Mouse (Mus musculus) embryo, embryonic 10 days (tissue): Measurements from ENCODE around the gene Foxp3.
A peak's percentile ranks its signal among the peaks of the same experiment; 100 is the strongest.

ENCODE experiments used
- DNase-seq: peaks from one replicate; pipeline ENCODE4 v3.0.0-alpha.2; 2015; ENCODE audit warnings: low spot score

The Foxp3 gene

GRCm38 (mm10) chrX:7573176-7574086 is at the start of gene Foxp3:
TSS of gene Foxp3 (plus strand) at chrX:7573644.
- peak; percentile 31 for DNase-seq

GRCm38 (mm10) chrX:7524961-7525360 is 48.5 kb upstream of the Foxp3 start:
- DNase-seq = peak; percentile 5

GRCm38 (mm10) chrX:7553474-7553873 is 20.0 kb upstream of the Foxp3 start:
- no peak for DNase-seq

GRCm38 (mm10) chrX:7563076-7563475 is 10.4 kb upstream of the Foxp3 start:
- no peak for DNase-seq

GRCm38 (mm10) chrX:7566352-7566751 is 7.1 kb upstream of the Foxp3 start:
- no peak for DNase-seq

GRCm38 (mm10) chrX:7567491-7567890 is 6.0 kb upstream of the Foxp3 start:
- no peak for DNase-seq

GRCm38 (mm10) chrX:7570481-7571175 is 2.8 kb upstream of the Foxp3 start:
- no peak for DNase-seq

- no peak for DNase-seq
Observed at GRCm38 (mm10) chrX:7571565-7572136, 1.8 kb upstream of the Foxp3 start.

GRCm38 (mm10) chrX:7572466-7572865 is 978 bp upstream of the Foxp3 start:
- DNase-seq = no peak

- peak; percentile 93 for DNase-seq
Observed at GRCm38 (mm10) chrX:7574087-7574884, 842 bp downstream of the Foxp3 start, which contains the start of gene Ppp1r3f. TSS of gene Ppp1r3f (minus strand) at chrX:7574283.

GRCm38 (mm10) chrX:7574885-7575231 is 1.4 kb downstream of the Foxp3 start:
- DNase-seq = no peak

- no peak for DNase-seq
Observed at GRCm38 (mm10) chrX:7581151-7581550, 7.7 kb downstream of the Foxp3 start.

- no peak for DNase-seq
Observed at GRCm38 (mm10) chrX:7583881-7584280, 10.4 kb downstream of the Foxp3 start.

GRCm38 (mm10) chrX:7586356-7586755 is 12.9 kb downstream of the Foxp3 start:
- DNase-seq = no peak

- DNase-seq = no peak
Observed at GRCm38 (mm10) chrX:7595371-7595770, 21.9 kb downstream of the Foxp3 start.

GRCm38 (mm10) chrX:7604004-7604403 is 30.6 kb downstream of the Foxp3 start:
- DNase-seq = no peak

GRCm38 (mm10) chrX:7604879-7605574 is 31.6 kb downstream of the Foxp3 start, which contains the start of gene Ccdc22:
TSS of gene Ccdc22 (minus strand) at chrX:7605517.
- DNase-seq = peak; percentile 95

GRCm38 (mm10) chrX:7605575-7605941 is 32.1 kb downstream of the Foxp3 start:
- DNase-seq = no peak

GRCm38 (mm10) chrX:7606783-7607182 is 33.3 kb downstream of the Foxp3 start, which contains the start of gene Cacna1f:
TSS of gene Cacna1f (plus strand) at chrX:7607083.
- no peak for DNase-seq

- DNase-seq = no peak
Observed at GRCm38 (mm10) chrX:7610035-7610434, 36.6 kb downstream of the Foxp3 start.

- DNase-seq = peak; percentile 8
Observed at GRCm38 (mm10) chrX:7610536-7611258, 37.3 kb downstream of the Foxp3 start.
